Mouse (Mus musculus): ENCODE results near the gene Krtap6-1. TPM values are rescaled to one million over a fixed set of nuclear protein-coding genes. Genes with fewer than 3 reads are reported as not detected.
"Not testable (repeated sequence)": the region's sequence is repeated elsewhere in the genome, so short reads cannot be mapped to it uniquely, and the experiment has no call there.

The Krtap6-1 gene
- not detected in 2 replicates for polyA plus RNA-seq (2015; fragmentation: Nextera tagmentation; extraction: Ambion mirVana)

- WGBS: 93% methylated on average over 3 of the region's 3 CpGs
Observed at GRCm38 (mm10) chr16:89031399-89031798, at the start of gene Krtap6-1. Gene Krtap6-1, plus strand, starts transcription at chr16:89031699.

GRCm38 (mm10) chr16:89010659-89011058 lies 20.8 kb upstream of the Krtap6-1 start, which contains the start of gene Krtap22-2:
Gene Krtap22-2, minus strand, starts transcription at chr16:89010759.
- WGBS: 80% methylated on average over 5 of the region's 5 CpGs
- no peaks in the 10 kb centered on the region for H3K4me1 ChIP-seq
- H3K9me3 ChIP-seq (replicated peaks): no peaks in the 10 kb centered on the region
- no peaks in the 10 kb centered on the region for H3K36me3 ChIP-seq
- no peak within 1 kb of the TSS for H3K9ac ChIP-seq (replicated peaks)
- H3K4me2 ChIP-seq: no peak within 1 kb of the TSS
- H3K27me3 ChIP-seq (replicated peaks): no peaks in the 10 kb centered on the region
- H3K4me3 ChIP-seq (replicated peaks): no peak within 1 kb of the TSS
- no peak within 1 kb of the TSS for H3K27ac ChIP-seq (replicated peaks)
- ATAC-seq (ENCODE audit: low FRiP score): no peak

More at GRCm38 (mm10) chr16:89031399-89031798, at the start of gene Krtap6-1:
- not testable (repeated sequence) for H3K27me3 ChIP-seq (replicated peaks); H3K9me3 ChIP-seq (replicated peaks); H3K27ac ChIP-seq (replicated peaks); H3K36me3 ChIP-seq; H3K4me2 ChIP-seq; ATAC-seq (ENCODE audit: low FRiP score); H3K4me3 ChIP-seq (replicated peaks); H3K4me1 ChIP-seq; H3K9ac ChIP-seq (replicated peaks)

GRCm38 (mm10) chr16:89013973-89014372 lies 17.5 kb upstream of the Krtap6-1 start:
- H3K4me2 ChIP-seq: no peak overlapping the region
- no peaks in the 10 kb centered on the region for H3K27me3 ChIP-seq (replicated peaks)
- H3K4me1 ChIP-seq: no peaks in the 10 kb centered on the region
- 98% methylated on average over 3 of the region's 3 CpGs for WGBS
- H3K27ac ChIP-seq (replicated peaks): no peak overlapping the region
- no peak overlapping the region for H3K4me3 ChIP-seq (replicated peaks)
- H3K36me3 ChIP-seq: no peaks in the 10 kb centered on the region
- H3K9ac ChIP-seq (replicated peaks): no peak overlapping the region
- no peak for ATAC-seq (ENCODE audit: low FRiP score)
- H3K9me3 ChIP-seq (replicated peaks): no peaks in the 10 kb centered on the region

- 96% methylated on average over 3 of the region's 3 CpGs for WGBS
Observed at GRCm38 (mm10) chr16:89014984-89015383, 16.5 kb upstream of the Krtap6-1 start, which contains the start of gene Gm10229. Gene Gm10229, plus strand, starts transcription at chr16:89015284.

GRCm38 (mm10) chr16:89041372-89041771 lies 9.9 kb downstream of the Krtap6-1 start, which contains the start of gene Gm10228:
Gene Gm10228, minus strand, starts transcription at chr16:89041472.
- not testable (repeated sequence) for H3K9me3 ChIP-seq (replicated peaks); H3K4me3 ChIP-seq (replicated peaks); H3K4me1 ChIP-seq; H3K9ac ChIP-seq (replicated peaks); H3K4me2 ChIP-seq; H3K27ac ChIP-seq (replicated peaks); H3K36me3 ChIP-seq; H3K27me3 ChIP-seq (replicated peaks); ATAC-seq (ENCODE audit: low FRiP score)
- 92% methylated on average over 2 of the region's 4 CpGs for WGBS

More at GRCm38 (mm10) chr16:89014984-89015383, 16.5 kb upstream of the Krtap6-1 start, which contains the start of gene Gm10229:
- not testable (repeated sequence) for H3K4me2 ChIP-seq; ATAC-seq (ENCODE audit: low FRiP score); H3K27me3 ChIP-seq (replicated peaks); H3K9me3 ChIP-seq (replicated peaks); H3K4me3 ChIP-seq (replicated peaks); H3K27ac ChIP-seq (replicated peaks); H3K4me1 ChIP-seq; H3K36me3 ChIP-seq; H3K9ac ChIP-seq (replicated peaks)

GRCm38 (mm10) chr16:89047783-89048182 lies 16.3 kb downstream of the Krtap6-1 start, which contains the start of gene Krtap6-5:
Gene Krtap6-5, minus strand, starts transcription at chr16:89047883.
- H3K9me3 ChIP-seq (replicated peaks): no peaks in the 10 kb centered on the region
- H3K27ac ChIP-seq (replicated peaks): no peak within 1 kb of the TSS
- no peaks in the 10 kb centered on the region for H3K36me3 ChIP-seq
- no peak within 1 kb of the TSS for H3K4me3 ChIP-seq (replicated peaks)
- ATAC-seq (ENCODE audit: low FRiP score): no peak
- no peak within 1 kb of the TSS for H3K9ac ChIP-seq (replicated peaks)
- H3K4me2 ChIP-seq: no peak within 1 kb of the TSS
- 92% methylated on average over 3 of the region's 3 CpGs for WGBS
- no peaks in the 10 kb centered on the region for H3K27me3 ChIP-seq (replicated peaks)
- no peaks in the 10 kb centered on the region for H3K4me1 ChIP-seq

- not testable (repeated sequence) for H3K27me3 ChIP-seq (replicated peaks); ATAC-seq (ENCODE audit: low FRiP score); H3K9ac ChIP-seq (replicated peaks); H3K4me3 ChIP-seq (replicated peaks); H3K9me3 ChIP-seq (replicated peaks); H3K4me1 ChIP-seq; H3K27ac ChIP-seq (replicated peaks); H3K4me2 ChIP-seq; H3K36me3 ChIP-seq
- WGBS: no CpG with 5 or more reads among the region's 2 CpGs
Observed at GRCm38 (mm10) chr16:89063902-89064301, 32.4 kb downstream of the Krtap6-1 start, which contains the start of gene 1110025L11Rik. Gene 1110025L11Rik, minus strand, starts transcription at chr16:89064002.

GRCm38 (mm10) chr16:89071041-89071440 lies 39.5 kb downstream of the Krtap6-1 start:
- not testable (repeated sequence) for H3K9me3 ChIP-seq (replicated peaks); H3K4me1 ChIP-seq; H3K9ac ChIP-seq (replicated peaks); H3K36me3 ChIP-seq; H3K27me3 ChIP-seq (replicated peaks); H3K4me2 ChIP-seq; H3K4me3 ChIP-seq (replicated peaks); ATAC-seq (ENCODE audit: low FRiP score); H3K27ac ChIP-seq (replicated peaks)
- 82% methylated on average over 2 of the region's 2 CpGs for WGBS

Other genes with a start within 250 kb of the Krtap6-1 start
- gene Gm20741, start 219.5 kb upstream of the Krtap6-1 start, polyA plus RNA-seq (2015; fragmentation: Nextera tagmentation; extraction: Ambion mirVana): not detected in 2 replicates
- gene Krtap15, start 211.5 kb upstream of the Krtap6-1 start, polyA plus RNA-seq (2015; fragmentation: Nextera tagmentation; extraction: Ambion mirVana): not detected in 2 replicates
- not detected in 2 replicates for gene Krtap14, start 205.6 kb upstream of the Krtap6-1 start, polyA plus RNA-seq (2015; fragmentation: Nextera tagmentation; extraction: Ambion mirVana)
- not detected in 2 replicates for gene Krtap19-1, start 162.3 kb upstream of the Krtap6-1 start, polyA plus RNA-seq (2015; fragmentation: Nextera tagmentation; extraction: Ambion mirVana)
- gene Krtap19-2, start 157.4 kb upstream of the Krtap6-1 start, polyA plus RNA-seq (2015; fragmentation: Nextera tagmentation; extraction: Ambion mirVana): not detected in 2 replicates
- not detected in 2 replicates for gene Krtap19-3, start 153.7 kb upstream of the Krtap6-1 start, polyA plus RNA-seq (2015; fragmentation: Nextera tagmentation; extraction: Ambion mirVana)
- not detected in 2 replicates for gene Krtap19-4, start 146.6 kb upstream of the Krtap6-1 start, polyA plus RNA-seq (2015; fragmentation: Nextera tagmentation; extraction: Ambion mirVana)
- not detected in 2 replicates for gene Krtap19-5, start 135.2 kb upstream of the Krtap6-1 start, polyA plus RNA-seq (2015; fragmentation: Nextera tagmentation; extraction: Ambion mirVana)
- gene Krtap19-9b, start 99.4 kb upstream of the Krtap6-1 start, polyA plus RNA-seq (2015; fragmentation: Nextera tagmentation; extraction: Ambion mirVana): not detected in 2 replicates
- gene Krtap16-3, start 68.8 kb upstream of the Krtap6-1 start, polyA plus RNA-seq (2015; fragmentation: Nextera tagmentation; extraction: Ambion mirVana): not detected in 2 replicates
- gene Krtap22-2, start 20.9 kb upstream of the Krtap6-1 start, polyA plus RNA-seq (2015; fragmentation: Nextera tagmentation; extraction: Ambion mirVana): not detected in 2 replicates
- not detected in 2 replicates for gene Gm10229, start 16.4 kb upstream of the Krtap6-1 start, polyA plus RNA-seq (2015; fragmentation: Nextera tagmentation; extraction: Ambion mirVana)
- gene Gm10228, start 9.8 kb downstream of the Krtap6-1 start, polyA plus RNA-seq (2015; fragmentation: Nextera tagmentation; extraction: Ambion mirVana): not detected in 2 replicates
- not detected in 2 replicates for gene Krtap6-5, start 16.2 kb downstream of the Krtap6-1 start, polyA plus RNA-seq (2015; fragmentation: Nextera tagmentation; extraction: Ambion mirVana)
- not detected in 2 replicates for gene 1110025L11Rik, start 32.3 kb downstream of the Krtap6-1 start, polyA plus RNA-seq (2015; fragmentation: Nextera tagmentation; extraction: Ambion mirVana)
- gene Krtap6-3, start 52.3 kb downstream of the Krtap6-1 start, polyA plus RNA-seq (2015; fragmentation: Nextera tagmentation; extraction: Ambion mirVana): not detected in 2 replicates
- not detected in 2 replicates for gene Gm6358, start 109.2 kb downstream of the Krtap6-1 start, polyA plus RNA-seq (2015; fragmentation: Nextera tagmentation; extraction: Ambion mirVana)
- gene Gm10061, start 119.4 kb downstream of the Krtap6-1 start, polyA plus RNA-seq (2015; fragmentation: Nextera tagmentation; extraction: Ambion mirVana): not detected in 2 replicates
- gene Gm9789, start 126.3 kb downstream of the Krtap6-1 start, polyA plus RNA-seq (2015; fragmentation: Nextera tagmentation; extraction: Ambion mirVana): not detected in 2 replicates
- gene Gm7735, start 137.8 kb downstream of the Krtap6-1 start, polyA plus RNA-seq (2015; fragmentation: Nextera tagmentation; extraction: Ambion mirVana): not detected in 2 replicates
- not detected in 2 replicates for gene 1110057P08Rik, start 143.0 kb downstream of the Krtap6-1 start, polyA plus RNA-seq (2015; fragmentation: Nextera tagmentation; extraction: Ambion mirVana)
- not detected in 2 replicates for gene Krtap20-2, start 174.2 kb downstream of the Krtap6-1 start, polyA plus RNA-seq (2015; fragmentation: Nextera tagmentation; extraction: Ambion mirVana)